Mouse (Mus musculus): ENCODE data around the gene Ttc28.

Gene Ttc28

DNA sequence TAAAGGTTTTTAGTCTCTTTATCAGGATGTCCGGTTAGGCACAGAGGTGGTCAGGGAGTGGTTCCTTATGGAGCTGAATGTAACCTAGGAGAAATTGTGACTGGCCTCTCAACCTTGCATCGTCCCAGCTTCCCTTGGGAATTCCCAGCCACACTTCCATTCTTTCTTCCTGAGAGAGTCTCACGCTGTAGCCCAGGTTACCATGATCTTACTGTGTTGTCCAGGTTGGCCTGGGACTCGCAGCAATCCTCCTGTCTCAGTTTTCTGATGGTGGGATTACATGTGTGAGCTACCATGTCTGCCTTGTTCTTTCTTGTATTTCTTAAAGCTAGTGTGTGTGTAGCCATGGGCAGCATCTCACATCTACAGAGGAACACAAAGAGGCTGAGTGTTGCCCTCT is 206.2 kb downstream of the Ttc28 start:
- no peak for DNase-seq (ENCODE audit: extremely low read depth, low read depth, low spot score)

DNA sequence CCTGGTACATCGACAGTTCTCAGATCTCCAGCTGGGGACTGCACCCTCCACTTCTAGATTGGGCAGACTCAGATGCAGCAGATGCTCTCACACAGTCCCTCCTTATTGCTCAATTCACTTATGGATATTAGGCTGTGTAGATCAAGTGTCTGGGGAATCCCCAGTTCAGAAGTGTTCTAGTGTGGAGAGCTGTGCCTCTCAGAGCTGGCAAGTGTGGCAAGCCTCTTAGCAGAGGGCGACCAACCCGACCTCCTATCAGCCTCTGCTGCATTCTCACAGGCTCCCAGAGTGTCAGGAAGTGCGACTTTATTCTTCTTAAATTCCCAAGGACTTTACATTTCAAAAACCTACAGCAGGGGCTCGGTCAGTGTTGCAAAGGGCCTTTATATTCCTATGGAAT is 217.1 kb downstream of the Ttc28 start:
- no peak for DNase-seq (ENCODE audit: extremely low read depth, low read depth, low spot score)

DNA sequence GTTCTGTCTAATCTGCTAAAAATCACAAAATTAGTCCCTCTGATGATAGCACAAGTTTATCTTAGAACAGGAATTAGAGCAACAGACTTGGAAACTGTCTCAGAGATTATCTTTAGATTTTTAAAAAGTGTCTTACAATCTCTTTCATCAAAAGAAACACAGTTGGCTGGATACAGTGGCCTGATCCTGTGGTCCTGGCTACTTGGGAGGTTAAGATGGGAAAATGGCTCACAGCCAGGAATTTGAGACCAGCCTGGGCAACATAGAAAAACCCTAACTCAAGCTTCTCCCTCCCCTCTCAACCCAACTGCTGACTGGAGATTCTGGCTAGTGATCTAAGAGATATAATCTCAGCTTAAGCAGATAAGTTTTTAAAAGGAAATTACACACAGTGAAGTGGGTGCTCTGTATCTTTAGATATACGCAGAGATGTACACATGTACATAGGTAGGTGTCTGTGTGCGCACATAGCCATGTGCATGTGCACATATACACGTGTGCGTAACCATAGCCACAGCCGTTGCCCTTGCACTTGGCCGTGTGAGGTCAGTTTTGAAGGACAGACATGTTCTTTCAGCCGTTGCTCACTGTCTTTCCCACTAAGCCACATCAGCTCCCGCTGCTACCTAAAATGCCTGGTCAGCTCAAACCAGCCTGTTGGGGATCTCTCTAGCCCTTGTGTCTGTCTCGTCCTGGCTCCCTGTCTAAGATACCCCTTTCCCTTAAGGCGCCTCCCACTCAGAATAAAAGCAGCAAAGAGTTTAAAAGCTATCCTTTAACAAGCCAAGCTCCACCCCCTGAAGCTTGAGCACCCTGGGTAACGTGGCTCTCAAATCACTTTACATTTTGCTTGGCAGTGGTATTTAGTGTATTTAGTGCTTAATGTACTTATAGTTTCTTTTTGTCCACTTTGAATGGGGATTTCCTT is 217.9 kb downstream of the Ttc28 start:
- no peak for DNase-seq (ENCODE audit: extremely low read depth, low read depth, low spot score)

DNA sequence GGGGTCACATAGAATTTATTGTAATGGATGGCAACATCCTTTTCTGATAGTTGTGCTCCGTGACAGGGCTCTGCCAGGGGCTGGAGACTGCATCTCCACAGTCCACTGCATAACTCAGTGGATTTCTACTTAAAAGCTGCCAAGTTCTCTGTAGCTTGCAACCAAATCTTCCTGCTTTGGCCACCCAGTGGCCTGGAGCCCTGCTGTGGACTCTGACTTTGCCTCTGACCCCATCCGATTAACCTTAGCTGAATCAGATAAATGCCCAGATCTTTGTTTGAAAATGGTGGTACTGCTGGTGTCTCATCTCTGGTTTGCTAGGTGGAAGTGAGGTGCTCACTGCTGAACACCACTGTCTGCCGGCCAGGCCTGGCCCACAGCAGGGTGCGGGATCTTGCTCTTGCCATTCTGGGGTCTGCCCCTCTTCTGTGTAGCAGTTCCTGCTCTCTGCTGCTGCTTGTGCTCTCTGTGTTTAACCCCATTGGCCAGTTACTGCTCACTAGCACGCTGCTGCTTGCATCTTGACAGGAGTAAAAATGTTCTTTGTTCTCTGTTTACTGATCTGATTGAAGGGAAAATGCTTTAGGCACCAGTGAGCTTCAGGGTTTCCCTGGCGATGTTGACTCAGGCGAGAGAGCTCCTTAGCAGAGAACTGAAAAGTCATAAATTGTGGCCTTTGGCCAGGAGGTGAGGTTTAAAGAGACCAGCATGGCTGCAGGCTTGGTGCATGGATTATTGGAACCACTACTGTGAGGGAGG is 219.1 kb downstream of the Ttc28 start:
- no peak for DNase-seq (ENCODE audit: extremely low read depth, low read depth, low spot score)

DNA sequence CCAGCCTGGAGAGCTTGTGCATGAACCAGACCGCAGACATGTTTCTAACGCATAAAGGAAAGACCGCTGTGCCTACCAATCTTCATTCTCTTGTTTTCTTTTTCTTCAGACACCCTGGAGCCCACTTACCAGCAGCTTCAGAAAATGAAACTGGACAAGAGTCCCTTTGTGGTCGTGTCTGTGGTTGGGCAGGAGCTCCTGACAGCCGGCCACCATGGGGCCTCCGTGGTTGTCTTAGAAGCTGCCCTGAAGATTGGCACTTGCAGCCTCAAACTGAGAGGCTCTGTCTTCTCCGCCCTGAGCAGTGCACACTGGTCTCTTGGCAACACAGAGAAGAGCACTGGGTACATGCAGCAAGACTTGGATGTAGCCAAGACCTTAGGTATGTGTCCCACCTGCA is 221.0 kb downstream of the Ttc28 start:
- DNase-seq (ENCODE audit: extremely low read depth, low read depth, low spot score), result no peak

DNA sequence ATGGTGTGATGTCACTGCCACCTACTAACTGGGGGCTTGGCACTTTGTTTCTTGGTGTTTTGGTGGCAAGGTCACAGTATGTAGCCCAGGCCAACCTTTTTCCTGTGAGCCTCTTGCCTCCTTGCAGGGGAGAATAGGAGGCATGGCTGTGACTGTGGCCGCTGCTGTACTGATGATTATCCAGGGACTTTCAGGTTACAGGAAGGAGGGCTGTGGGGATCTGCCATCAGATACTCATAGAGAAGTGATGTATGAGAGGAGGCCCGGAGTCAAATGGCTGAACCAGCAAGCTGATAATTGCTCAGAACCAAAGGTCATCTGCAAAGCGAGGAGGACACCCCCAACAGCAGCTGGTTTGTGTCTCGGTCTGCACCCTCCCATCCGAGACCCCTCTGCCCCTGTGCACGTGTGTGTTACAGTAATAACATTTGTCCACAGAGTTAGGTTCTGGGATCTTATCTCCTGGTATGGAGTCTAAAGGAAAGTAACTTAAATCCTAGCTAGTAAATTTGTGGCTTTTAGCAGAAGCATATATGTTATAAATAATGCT is 221.9 kb downstream of the Ttc28 start:
- no peak for DNase-seq (ENCODE audit: extremely low read depth, low read depth, low spot score)

DNA sequence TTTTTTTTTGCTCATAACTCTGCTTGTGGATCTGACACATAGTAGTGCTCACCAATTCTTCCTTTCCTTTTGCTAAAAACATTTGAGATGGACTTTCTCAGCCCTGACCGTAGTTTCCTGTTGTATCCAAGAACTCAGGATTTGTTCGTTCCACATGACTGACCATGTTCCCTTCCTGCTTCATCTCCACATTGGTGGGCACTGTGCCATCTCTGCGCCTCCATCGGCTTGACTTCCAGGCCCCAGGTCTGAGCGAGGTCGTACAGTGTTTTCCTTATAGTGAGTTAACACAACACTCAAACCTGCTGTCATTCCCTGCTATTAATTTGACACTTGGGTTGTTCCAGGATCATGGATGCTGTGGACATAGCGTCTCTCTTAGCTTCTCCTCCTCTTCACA is 225.2 kb downstream of the Ttc28 start:
- no peak for DNase-seq (ENCODE audit: extremely low read depth, low read depth, low spot score)

DNA sequence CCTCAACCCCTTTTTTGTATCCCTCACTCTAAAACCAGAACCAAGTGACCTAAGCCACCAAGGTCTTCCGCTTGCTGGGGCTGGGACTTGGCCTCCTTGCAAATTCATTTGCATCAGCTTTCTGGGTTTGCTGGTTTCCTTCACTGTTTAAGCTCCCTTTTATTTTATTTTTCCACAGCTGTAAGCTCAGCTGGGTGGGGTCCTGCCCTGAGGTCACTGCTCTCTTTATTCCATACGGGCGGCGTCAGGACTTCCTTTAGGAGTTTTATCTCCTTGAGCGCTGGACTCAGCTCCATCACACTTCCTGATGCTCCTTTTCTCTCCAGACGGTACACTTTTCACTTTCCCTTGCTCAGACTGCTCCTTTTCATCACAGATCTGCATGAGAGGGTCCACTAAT is 231.8 kb downstream of the Ttc28 start:
- no peak for DNase-seq (ENCODE audit: extremely low read depth, low read depth, low spot score)

DNA sequence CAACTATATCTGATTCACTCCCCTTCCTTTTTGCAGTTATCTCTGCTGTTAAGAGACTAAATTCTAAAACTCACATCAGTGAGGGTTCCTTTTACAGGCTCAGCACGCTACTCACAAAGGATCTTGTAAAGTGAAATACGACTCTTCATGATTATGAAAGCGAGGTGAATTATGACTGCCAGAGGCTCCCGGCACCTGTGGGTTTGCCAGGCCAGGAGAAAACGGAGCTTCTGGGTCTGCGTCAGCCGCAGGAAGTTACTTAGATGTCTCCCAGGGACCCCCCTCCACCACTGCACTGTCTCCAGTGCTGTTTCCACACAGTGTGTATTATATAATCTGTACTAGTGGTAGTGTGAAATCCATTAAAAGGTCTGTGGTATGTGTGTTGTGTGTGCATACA is 233.6 kb downstream of the Ttc28 start:
- no peak for DNase-seq (ENCODE audit: extremely low read depth, low read depth, low spot score)

DNA sequence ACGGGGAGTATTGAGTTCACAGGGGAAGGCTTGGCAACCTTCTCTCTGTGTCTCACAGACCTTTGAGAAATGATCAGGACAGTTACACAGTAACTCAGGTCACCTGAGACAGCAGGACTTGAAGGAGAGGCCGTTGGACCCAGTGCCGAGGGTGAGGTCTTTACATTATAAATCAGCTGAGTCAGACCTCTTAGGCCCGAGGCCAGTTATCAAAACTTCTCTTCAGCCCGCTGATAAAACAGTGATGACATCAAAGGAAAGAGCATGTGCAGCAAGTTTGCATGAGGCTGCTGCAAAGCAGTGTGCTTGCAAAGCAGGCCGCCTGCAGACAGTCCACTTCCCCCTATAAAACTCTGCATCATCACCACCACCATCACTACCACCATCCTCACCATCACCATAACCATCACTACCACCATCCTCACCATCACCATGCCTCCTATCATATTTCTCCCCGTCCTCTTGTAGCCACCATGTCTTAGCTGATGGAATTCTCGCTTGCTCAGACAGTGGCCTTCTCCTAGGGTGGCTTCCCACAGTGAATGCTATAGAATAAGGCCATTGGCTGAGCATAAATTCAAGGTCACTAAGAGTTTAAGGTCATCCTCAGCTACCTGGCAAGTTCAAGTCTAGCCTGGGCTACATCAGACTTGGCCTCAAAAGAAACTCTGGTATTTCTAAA is 234.2 kb downstream of the Ttc28 start:
- DNase-seq (ENCODE audit: extremely low read depth, low read depth, low spot score), result no peak

DNA sequence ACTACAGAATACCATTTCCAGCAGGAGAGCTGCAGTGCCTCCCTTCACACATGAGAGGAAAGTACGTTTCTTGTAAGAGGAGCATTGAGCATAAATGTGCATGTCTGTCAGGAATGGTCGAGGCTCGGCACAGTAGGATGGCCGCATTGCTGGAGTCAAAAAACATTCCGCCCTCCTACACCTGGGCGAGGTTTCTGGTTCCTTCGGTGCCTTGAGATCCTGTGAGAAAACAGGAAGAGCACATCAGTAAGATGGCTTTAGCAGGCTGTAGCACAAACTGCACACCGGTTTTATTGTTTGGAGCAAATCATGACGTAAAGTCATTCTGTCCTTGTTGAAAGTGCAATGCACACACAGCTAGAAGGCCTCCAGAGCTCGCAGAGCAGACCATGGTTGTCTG is 235.0 kb downstream of the Ttc28 start:
- DNase-seq (ENCODE audit: extremely low read depth, low read depth, low spot score), result no peak

DNA sequence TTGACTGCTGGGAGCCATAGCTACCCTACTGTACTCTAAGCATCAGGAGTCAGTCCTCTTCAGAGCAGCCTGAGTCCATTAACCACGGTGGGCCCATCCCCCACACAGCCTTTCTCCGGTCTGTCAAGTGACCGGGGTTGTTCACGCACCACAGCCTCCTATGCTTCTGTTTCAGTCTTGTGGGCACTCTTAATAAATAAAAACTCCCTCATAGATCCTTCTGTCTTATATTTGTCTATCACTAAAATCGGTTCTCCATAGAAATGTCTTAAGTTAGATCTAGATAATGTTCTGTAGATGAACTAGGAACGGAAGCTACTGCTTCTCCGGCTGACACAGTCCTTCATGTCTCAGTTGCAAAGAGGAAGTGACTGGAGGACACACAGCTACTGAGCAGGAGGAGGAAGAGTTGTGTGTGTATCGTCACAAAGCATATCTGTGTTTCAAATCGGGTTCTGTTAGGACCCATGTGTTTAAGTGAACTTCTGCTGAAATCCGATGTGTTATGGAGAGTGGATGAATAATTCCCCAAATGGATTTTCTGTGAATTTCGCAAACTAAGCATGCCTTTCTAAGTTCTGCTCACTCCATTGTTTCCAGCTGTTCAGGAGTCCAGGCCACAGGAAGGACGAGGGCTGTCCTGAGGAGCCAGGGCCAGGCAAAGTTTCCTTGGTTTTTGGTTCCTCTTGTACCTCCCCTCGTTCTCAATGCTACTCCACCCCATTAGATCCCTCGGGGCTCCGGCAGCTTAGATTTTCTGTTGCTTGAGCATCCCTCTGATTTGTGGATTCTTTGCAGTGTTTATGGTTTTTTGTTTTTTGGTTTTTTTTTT is 236.1 kb downstream of the Ttc28 start:
- DNase-seq (ENCODE audit: extremely low read depth, low read depth, low spot score), result no peak

DNA sequence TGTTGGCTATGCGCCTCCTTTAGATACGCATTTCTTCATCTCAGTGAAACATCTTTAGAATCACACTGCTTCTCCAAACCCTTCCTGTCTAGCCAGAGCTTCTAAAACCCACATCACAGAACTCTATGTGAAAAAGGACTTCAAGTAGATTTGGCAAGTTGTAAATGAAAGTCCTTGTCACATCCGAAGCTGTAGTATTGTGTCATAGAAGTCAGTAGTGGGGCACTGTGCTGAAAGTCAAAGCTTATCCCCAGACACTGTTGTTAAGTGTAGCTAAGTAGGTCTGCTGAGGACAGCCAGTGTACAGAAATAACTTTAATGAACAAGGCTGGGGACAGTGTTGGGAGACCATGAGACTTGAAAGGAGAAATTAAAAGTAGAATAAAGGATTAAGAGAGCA is 240.2 kb downstream of the Ttc28 start:
- peak; percentile 23 for DNase-seq (ENCODE audit: extremely low read depth, low read depth, low spot score)

DNA sequence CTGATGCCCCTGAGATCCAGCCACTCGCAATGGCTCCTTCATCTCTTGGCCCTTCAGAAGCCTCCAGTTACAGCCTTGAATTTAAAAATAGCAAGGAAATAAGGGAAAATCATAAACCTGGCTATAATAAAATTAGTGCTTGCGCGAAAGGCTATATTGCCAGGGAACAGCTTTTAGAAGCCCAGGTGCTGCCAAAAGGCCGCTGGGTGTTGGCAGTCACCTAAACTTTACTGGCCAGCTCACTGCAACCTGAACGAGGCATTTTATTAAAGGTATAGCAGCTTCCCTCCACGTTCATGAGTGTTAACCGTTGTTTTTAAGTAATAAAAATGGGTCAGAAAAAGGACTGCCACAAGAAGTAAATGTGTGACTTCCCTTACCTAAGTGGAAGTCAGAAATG is 240.7 kb downstream of the Ttc28 start:
- DNase-seq (ENCODE audit: extremely low read depth, low read depth, low spot score), result peak; percentile 45

DNA sequence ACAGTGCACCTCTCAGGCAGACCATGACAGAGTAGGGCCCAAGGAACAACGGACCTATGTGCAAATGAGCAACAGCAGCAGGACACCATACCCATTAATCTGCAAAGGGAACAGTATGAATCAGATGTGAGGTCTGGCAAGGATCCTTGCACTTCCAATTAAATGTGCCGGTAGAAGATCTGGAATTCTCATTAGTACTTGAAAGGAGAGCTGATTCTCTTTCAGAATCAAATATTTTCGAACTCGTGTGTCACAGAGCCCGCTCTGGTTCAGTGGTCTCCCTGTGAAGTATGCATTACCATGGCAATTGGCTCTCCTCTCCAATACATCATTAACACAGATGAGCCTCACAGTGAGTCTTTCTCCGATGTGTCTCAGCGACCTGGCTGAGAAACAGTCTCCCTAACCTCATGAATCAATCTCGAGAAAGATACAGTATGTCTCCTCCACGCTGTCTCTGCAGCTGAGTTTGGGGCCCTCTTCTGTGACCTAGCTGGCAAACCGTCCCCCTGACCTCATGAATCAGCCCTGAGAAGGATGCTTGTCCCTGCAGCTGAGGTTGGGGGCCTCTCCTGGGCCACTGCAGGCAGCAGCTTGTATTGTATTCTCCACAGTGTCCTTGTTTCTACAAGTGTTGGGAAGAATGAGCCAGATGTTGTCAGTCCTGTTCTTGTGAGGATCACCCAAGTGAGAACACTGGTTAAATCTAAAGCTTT is 241.3 kb downstream of the Ttc28 start:
- peak; percentile 11 for DNase-seq (ENCODE audit: extremely low read depth, low read depth, low spot score)

DNA sequence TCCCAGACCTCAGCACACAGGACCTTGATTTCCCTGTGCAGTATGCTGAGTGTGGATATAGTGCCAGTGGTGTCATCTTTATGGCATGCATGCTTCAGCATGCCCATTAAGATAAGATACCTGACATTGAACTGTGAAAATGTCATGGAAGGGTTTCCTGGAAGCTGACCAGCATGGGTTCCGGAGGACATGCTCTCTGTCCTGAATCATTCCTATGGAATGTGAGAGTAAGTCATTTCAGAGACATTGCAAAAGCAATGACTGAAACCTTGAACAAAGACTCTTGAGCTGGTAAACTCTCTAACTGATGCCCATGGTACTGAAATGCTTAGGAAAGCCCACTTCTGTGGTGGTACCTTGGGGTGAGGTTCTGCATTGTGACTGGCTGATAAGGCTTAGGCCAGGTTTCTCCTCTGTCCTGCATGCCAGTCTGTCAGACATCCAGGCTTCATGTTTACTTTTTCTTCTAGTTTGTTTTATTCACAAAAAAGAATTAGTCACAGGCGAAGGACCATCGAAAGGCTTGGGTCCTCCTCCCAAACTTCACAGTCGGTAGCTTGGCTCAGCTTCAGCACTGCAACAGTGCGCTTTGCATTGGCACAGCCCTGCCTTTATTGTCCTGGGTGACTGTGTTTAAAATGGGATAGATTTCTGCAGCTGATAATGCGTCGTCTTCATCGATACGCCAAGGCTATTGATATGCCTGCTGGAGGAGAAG is 242.9 kb downstream of the Ttc28 start:
- no peak for DNase-seq (ENCODE audit: extremely low read depth, low read depth, low spot score)

DNA sequence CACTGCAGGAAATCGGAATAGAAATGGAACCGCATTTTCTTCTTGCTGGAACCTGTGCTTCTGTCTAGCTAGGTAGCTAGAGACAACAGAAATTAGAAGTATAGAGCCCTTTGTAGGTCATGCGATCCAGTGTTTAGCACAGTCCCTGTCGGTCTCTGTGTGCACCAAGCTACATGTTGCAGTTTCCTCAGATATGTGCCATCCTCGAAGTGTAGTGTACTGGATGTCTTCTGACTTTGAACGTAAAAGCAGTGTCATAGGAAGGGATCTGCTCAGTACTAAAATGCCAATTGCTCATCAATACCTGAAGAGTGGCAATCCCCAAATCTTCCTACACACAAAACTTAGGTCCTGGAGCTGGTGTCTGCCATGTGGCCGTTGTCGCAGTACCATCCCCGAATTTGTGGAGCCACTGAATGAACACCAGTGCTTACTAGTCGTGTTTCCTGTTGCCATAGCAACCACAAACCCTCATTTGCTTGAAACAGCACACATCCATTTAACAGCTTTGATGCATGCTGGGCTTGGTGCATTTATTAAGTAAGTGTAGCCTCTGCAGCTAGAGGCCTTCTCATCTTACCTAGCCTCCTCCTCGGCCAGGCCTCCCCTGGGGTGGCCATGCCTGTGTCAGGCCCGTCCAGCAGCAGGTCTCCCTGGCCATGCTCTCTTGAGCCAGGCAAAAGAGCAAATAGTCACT is 243.6 kb downstream of the Ttc28 start:
- no peak for DNase-seq (ENCODE audit: extremely low read depth, low read depth, low spot score)

DNA sequence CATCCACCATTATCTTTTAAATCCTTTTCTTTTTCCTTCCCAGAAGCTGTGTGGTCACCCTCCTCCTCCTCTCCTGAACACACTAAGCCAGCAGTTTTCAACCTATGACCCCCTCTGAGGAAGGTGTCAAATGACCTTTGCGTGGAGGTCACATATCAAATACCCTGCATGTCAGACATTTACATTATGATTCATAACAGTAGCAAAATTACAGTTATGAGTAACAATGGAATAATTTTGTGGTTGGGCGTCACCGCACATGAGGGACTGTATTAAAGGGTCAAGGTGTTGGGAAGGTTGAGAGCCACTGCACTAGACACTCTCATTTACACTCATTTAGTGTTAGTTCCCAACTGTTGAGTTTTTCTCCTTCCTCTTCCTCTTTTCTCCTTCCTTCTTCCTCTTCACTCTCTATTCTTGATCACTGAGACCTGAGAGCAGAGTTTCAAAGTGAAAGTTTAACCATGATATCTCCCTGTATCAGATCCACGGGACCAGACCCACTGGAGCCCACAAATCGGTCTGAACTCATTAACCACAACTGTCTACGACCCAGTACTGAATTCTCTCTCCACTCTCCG is 245.1 kb downstream of the Ttc28 start:
- DNase-seq (ENCODE audit: extremely low read depth, low read depth, low spot score), result no peak

All from fat pad, adult 2 months (tissue).